Mouse (Mus musculus): Measurements from ENCODE around the gene Mup6.
"Not testable (repeated sequence)": the region's sequence is repeated elsewhere in the genome, so short reads cannot be mapped to it uniquely, and the experiment has no call there.

The Mup6 gene

GRCm38 (mm10) chr4:59963405-59964344, at the start of gene Mup6:
TSS of gene Mup6 (plus strand) at chr4:59964294.
- DNase-seq (ENCODE audit: low spot score in 2 of 2) = no peak

- no peak for DNase-seq (ENCODE audit: low spot score in 2 of 2)
These were observed 49.3 kb upstream of the Mup6 start, which contains the start of gene Slc46a2 for GRCm38 (mm10) chr4:59914608-59915403. TSS of gene Slc46a2 (minus strand) at chr4:59915056.

GRCm38 (mm10) chr4:59917966-59918365, 46.1 kb upstream of the Mup6 start:
- no peak for DNase-seq (ENCODE audit: low spot score in 2 of 2)

- DNase-seq (ENCODE audit: low spot score in 2 of 2) = no peak
These were observed 39.0 kb upstream of the Mup6 start for GRCm38 (mm10) chr4:59925082-59925481.

- DNase-seq (ENCODE audit: low spot score in 2 of 2) = no peak
These were observed 36.4 kb upstream of the Mup6 start for GRCm38 (mm10) chr4:59927666-59928065.

GRCm38 (mm10) chr4:59928347-59928746, 35.7 kb upstream of the Mup6 start:
- peak in 1 of 2 experiments; percentile 53 for DNase-seq (ENCODE audit: low spot score in 2 of 2)

GRCm38 (mm10) chr4:59932505-59933281, 31.4 kb upstream of the Mup6 start:
- no peak for DNase-seq (ENCODE audit: low spot score in 2 of 2)

GRCm38 (mm10) chr4:59937543-59937942, 26.6 kb upstream of the Mup6 start:
- DNase-seq (ENCODE audit: low spot score in 2 of 2) = no peak

GRCm38 (mm10) chr4:59960610-59961009, 3.5 kb upstream of the Mup6 start, which contains the start of gene Mup4:
TSS of gene Mup4 (minus strand) at chr4:59960710.
- DNase-seq (ENCODE audit: low spot score in 2 of 2) = no peak

- not testable (repeated sequence) for DNase-seq (ENCODE audit: low spot score in 2 of 2)
These were observed 33.8 kb downstream of the Mup6 start for GRCm38 (mm10) chr4:59997894-59998293.

- DNase-seq (ENCODE audit: low spot score in 2 of 2) = not testable (repeated sequence)
These were observed 56.0 kb downstream of the Mup6 start for GRCm38 (mm10) chr4:60020141-60020540.

GRCm38 (mm10) chr4:60029334-60030111, 65.4 kb downstream of the Mup6 start:
- DNase-seq (ENCODE audit: low spot score in 2 of 2) = not testable (repeated sequence)
